Mouse (Mus musculus) megakaryocyte, embryonic 14.5 days (primary cell): Measurements from ENCODE around the gene Klk1b4.

Experiments used
- FLI1 ChIP-seq: IDR thresholded peaks from 2 replicates; pipeline ENCODE4 v1.6.1; 2012; ENCODE audit warnings: low read length, inconsistent platforms, mixed read lengths
- GATA1 ChIP-seq: IDR thresholded peaks from 3 replicates; pipeline ENCODE4 v1.6.1; 2012; ENCODE audit warnings: mixed read lengths, low read length, inconsistent platforms, borderline replicate concordance

DNA sequence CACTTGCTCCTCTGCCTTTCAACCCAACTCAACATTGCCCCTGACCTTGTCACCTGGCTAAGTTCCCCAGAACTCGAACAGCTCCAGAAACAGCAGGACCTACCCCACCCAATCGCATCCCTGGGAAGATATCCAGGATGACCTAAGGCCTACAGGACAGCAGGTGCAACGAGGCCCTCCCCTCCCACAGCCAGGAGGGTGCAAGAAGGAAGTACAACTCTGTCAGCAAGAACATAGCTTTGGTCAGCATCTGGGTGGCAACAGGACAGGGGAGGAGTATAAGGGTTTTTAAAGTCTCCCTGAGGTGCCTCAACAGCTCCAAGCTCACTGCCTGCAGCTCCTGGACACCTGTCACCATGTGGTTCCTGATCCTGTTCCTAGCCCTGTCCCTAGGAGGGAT lies 9.3 kb upstream of the Klk1b4 start, which contains the start of gene Klk1b3:
- TF ChIP-seq FLI1 (no peak), GATA1 (no peak)
